Mouse (Mus musculus): ENCODE data around the gene Dyrk3.

Gene Dyrk3

DNA sequence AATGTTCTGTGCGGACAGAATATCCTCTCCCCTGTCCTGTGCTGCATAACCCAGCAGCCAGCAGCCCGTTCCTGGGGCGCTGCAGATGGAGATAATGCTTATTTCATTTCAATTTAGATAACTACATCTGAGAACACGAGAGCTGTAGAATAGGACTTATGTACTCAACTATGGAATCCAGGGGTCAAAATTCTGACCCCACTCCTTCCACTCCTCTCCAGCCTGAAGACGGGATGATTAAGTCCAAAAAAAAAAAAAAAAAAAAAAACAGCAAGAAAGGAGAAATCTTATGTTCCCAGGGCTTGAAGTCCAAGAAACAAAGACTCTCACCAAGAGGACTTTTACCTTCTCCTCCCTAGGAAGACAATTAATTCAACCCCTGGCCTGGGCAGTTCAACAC lies 55.0 kb downstream of the Dyrk3 start:
- DNase-seq (ENCODE audit: low spot score): no peak

DNA sequence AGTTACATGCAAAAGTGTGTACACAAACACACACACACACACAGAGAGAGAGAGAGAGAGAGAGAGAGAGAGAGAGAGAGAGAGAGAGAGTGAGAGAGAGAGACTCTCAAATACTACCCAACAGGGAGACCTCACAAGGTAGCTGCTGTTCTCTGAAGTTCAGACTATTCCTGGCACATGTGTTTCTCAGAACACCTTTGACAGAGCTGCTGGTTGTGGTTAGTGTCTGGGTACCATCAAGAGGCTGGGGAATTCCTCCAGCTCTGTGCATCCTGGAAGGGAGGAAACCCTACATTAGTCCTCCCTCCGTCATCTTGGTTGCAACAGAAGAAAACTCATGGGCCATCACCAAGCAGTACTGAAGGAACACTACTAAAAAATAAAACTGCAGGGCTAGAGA lies 57.5 kb downstream of the Dyrk3 start:
- DNase-seq (ENCODE audit: low spot score): no peak

DNA sequence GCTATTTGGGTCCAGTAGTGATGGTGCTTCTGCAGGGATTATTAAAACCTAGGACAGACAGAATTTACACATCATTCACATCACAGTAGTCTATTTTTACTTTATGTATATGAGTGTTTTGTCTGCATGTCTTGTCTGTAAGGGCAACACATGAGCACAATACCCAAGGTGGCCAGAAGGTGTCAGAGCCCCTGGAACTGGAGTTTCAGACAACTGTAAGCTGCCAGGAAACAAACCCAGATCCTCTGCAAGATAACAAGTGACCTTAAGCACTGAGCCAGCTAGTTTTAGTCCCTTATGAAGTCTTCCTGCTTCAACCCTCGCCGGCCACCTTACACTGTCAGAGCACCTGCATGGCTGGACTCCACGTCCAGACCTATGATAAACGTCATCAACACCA lies 58.4 kb downstream of the Dyrk3 start:
- DNase-seq (ENCODE audit: low spot score): no peak

DNA sequence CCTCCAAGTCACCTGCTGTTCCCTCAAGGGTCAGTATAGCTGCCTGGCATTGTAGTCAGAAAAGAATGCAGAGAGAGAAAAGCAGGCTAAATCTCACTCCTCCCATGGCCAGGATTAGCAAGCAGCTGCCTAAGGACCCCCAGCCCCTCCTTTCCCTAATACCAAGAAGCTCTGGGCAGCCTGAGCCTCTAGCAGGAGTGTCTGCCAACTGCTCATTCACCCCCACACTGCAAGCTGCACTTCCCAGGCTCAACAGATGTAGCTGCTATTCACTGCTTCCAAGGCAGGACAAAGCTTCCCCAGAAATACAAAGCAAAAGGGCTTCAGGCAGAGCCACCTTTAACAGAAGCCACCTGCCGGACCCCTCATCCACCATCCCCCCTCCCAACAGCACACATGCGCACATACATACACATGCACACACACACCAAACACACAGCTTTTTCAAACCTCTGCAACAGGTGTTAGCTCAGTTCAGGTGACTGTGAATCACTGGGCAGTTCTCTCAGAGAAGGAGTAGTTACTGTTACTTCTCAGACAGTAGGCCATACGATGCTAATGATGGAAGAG lies 59.3 kb downstream of the Dyrk3 start:
- DNase-seq (ENCODE audit: low spot score): peak; percentile 63

All from layer of hippocampus, adult 9-10 months (tissue).